Mouse (Mus musculus): ENCODE measurements around the gene Pkn2.

Pkn2 gene

GRCm38 (mm10) chr3:142826449-142827146 lies 55.2 kb downstream of the Pkn2 start:
- DNase-seq = peak; percentile 6

- no peak for DNase-seq
Measured at GRCm38 (mm10) chr3:142823606-142824005, 58.2 kb downstream of the Pkn2 start.

GRCm38 (mm10) chr3:142817506-142817905 lies 64.3 kb downstream of the Pkn2 start:
- DNase-seq = no peak

- DNase-seq = no peak
Measured at GRCm38 (mm10) chr3:142811582-142811981, 70.2 kb downstream of the Pkn2 start.

- DNase-seq = no peak
Measured at GRCm38 (mm10) chr3:142795587-142795986, 86.2 kb downstream of the Pkn2 start.

GRCm38 (mm10) chr3:142786423-142787072 lies 95.3 kb downstream of the Pkn2 start:
- no peak for DNase-seq

- DNase-seq = no peak
Measured at GRCm38 (mm10) chr3:142777227-142777626, 104.6 kb downstream of the Pkn2 start.

GRCm38 (mm10) chr3:142773538-142774191 lies 108.1 kb downstream of the Pkn2 start:
- DNase-seq = no peak

GRCm38 (mm10) chr3:142770518-142770917 lies 111.3 kb downstream of the Pkn2 start:
- DNase-seq = no peak

GRCm38 (mm10) chr3:142768498-142768897 lies 113.3 kb downstream of the Pkn2 start:
- DNase-seq = no peak

- no peak for DNase-seq
Measured at GRCm38 (mm10) chr3:142765778-142766165, 116.0 kb downstream of the Pkn2 start.

GRCm38 (mm10) chr3:142764995-142765777 lies 116.6 kb downstream of the Pkn2 start, which contains the start of gene Gtf2b:
Gene Gtf2b, plus strand, starts transcription at chr3:142765045.
- peak; percentile 97 for DNase-seq

GRCm38 (mm10) chr3:142760356-142760755 lies 121.4 kb downstream of the Pkn2 start:
- DNase-seq = no peak

- no peak for DNase-seq
Measured at GRCm38 (mm10) chr3:142758593-142758992, 123.2 kb downstream of the Pkn2 start.

- DNase-seq = no peak
Measured at GRCm38 (mm10) chr3:142757841-142758240, 124.0 kb downstream of the Pkn2 start.

GRCm38 (mm10) chr3:142755132-142755867 lies 126.5 kb downstream of the Pkn2 start:
- no peak for DNase-seq

- DNase-seq = no peak
Measured at GRCm38 (mm10) chr3:142749131-142749530, 132.7 kb downstream of the Pkn2 start.

- DNase-seq = no peak
Measured at GRCm38 (mm10) chr3:142747673-142748072, 134.1 kb downstream of the Pkn2 start.

- DNase-seq = no peak
Measured at GRCm38 (mm10) chr3:142745076-142745475, 136.7 kb downstream of the Pkn2 start.

GRCm38 (mm10) chr3:142743973-142744898 lies 137.6 kb downstream of the Pkn2 start:
- peak; percentile 76 for DNase-seq

All from retina, postnatal 1 day (tissue).